Mouse (Mus musculus): ENCODE measurements around the gene Usp5. TPM values are rescaled to one million over a fixed set of nuclear protein-coding genes. Genes with fewer than 3 reads are reported as not detected.
A peak's percentile ranks its signal among the peaks of the same experiment; 100 is the strongest.

The Usp5 gene
- polyA plus RNA-seq, 1 experiment from 2014 or later = 223 TPM

DNA sequence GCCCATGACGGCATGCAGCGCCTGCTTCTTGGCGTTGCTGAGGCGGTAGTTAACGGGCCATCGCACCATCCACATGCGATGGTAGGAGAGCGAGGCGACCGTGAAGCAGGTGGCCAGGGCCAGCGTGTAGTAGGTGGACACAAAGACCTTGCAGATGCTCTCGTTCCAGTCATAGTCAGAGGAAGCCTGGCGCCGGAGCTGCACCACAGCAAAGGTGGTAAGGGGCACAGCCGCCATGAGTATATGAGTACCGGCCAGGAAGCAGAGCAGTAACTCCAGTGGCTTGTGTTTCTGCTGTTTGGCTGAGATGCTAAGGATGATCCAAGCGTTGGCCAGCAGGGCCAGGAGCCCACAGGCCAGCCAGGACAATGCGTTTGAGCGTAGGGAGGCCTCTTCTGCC lies 32.0 kb upstream of the Usp5 start:
- Histone ChIP-seq H3K9me3 (replicated peaks; ENCODE audit: control insufficient read depth, low read length, poor library complexity, severe bottlenecking) (no peaks in the 10 kb centered on the region), H3K9ac (ENCODE audit: low read depth, low read length) (peak overlapping the region; percentile 94; the same call in 1 of the 2 replicates), H3K4me3 (ENCODE audit: low read depth, low read length) (peak overlapping the region; percentile 68), H3K36me3 (ENCODE audit: control insufficient read depth, insufficient read depth, low read length) (peaks cover 5% of the 10 kb centered on the region; the same call in 1 of the 2 replicates), H3K4me1 (ENCODE audit: control insufficient read depth, insufficient read depth, low read length) (peaks cover 59% of the 10 kb centered on the region), H3K27ac (ENCODE audit: low read length) (peak overlapping the region; percentile 97), H3K27me3 (ENCODE audit: control insufficient read depth, insufficient read depth, low read depth, low read length) (no peaks in the 10 kb centered on the region), H3K4me2 (ENCODE audit: low read length) (peak overlapping the region; percentile 72)
- 81% methylated on average over 19 of the region's 19 CpGs for WGBS
- no peak for ATAC-seq

- Histone ChIP-seq H3K27ac (ENCODE audit: low read length) (peak overlapping the region; percentile 73), H3K4me1 (ENCODE audit: control insufficient read depth, insufficient read depth, low read length) (peaks cover 63% of the 10 kb centered on the region), H3K4me3 (ENCODE audit: low read depth, low read length) (no peak overlapping the region), H3K9me3 (replicated peaks; ENCODE audit: control insufficient read depth, low read length, poor library complexity, severe bottlenecking) (no peaks in the 10 kb centered on the region), H3K9ac (ENCODE audit: low read depth, low read length) (peak overlapping the region; percentile 50), H3K4me2 (ENCODE audit: low read length) (peak overlapping the region; percentile 72), H3K27me3 (ENCODE audit: control insufficient read depth, insufficient read depth, low read depth, low read length) (no peaks in the 10 kb centered on the region), H3K36me3 (ENCODE audit: control insufficient read depth, insufficient read depth, low read length) (peaks cover 5% of the 10 kb centered on the region; the same call in 1 of the 2 replicates)
- WGBS = 64% methylated on average over 9 of the region's 9 CpGs
- no peak for ATAC-seq
Measured at GRCm38 (mm10) chr6:124860511-124860910, 31.2 kb upstream of the Usp5 start.

- Histone ChIP-seq H3K4me1 (ENCODE audit: control insufficient read depth, insufficient read depth, low read length) (peaks cover 57% of the 10 kb centered on the region), H3K4me3 (ENCODE audit: low read depth, low read length) (peak overlapping the region; percentile 15; the same call in 1 of the 2 replicates), H3K27me3 (ENCODE audit: control insufficient read depth, insufficient read depth, low read depth, low read length) (no peaks in the 10 kb centered on the region), H3K36me3 (ENCODE audit: control insufficient read depth, insufficient read depth, low read length) (peaks cover 5% of the 10 kb centered on the region; the same call in 1 of the 2 replicates), H3K27ac (ENCODE audit: low read length) (peak overlapping the region; percentile 73), H3K9me3 (replicated peaks; ENCODE audit: control insufficient read depth, low read length, poor library complexity, severe bottlenecking) (no peaks in the 10 kb centered on the region), H3K9ac (ENCODE audit: low read depth, low read length) (peak overlapping the region; percentile 50), H3K4me2 (ENCODE audit: low read length) (peak overlapping the region; percentile 72)
- 5% methylated on average over 12 of the region's 12 CpGs for WGBS
- ATAC-seq = no peak
Measured at GRCm38 (mm10) chr6:124859725-124860124, 30.4 kb upstream of the Usp5 start.

DNA sequence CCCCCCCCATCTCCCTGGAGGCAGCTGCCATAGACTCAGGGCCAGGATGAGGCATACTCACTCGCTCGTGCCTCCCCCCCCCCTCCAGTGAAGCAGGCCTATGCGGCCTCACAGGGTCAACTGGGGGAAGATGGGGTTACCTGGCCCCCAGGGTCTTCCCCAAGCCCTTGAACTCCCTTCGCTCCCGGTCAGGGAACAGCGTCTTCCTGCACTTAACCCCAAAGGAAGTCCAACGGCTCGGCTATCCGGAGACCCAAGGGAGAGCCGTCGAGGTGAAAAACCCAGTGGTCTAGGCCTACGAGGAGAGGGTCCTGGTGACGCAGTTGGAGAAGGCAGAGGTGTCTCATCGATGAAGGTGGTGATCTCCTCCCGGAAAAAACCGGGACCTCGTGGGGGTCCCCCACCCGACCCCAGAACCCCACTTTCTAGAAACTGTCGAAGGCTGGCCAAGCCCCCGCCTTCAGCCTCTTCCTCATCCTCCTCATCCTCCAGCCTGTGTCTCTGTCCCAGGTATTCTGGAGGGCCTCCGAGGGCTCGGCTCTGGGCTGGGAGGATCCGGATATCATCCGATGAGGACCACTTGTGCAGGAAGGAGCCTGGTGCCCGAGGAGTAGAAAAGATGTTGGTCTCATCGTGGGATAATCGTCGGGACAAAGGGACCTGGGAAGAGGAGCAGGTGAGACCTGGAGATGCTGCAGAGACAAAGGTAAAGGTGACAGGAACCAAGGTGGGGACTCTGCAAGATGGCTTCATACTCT lies 29.5 kb upstream of the Usp5 start:
- H3K4me3 ChIP-seq (ENCODE audit: low read depth, low read length) = no peak overlapping the region
- H3K4me2 ChIP-seq (ENCODE audit: low read length) = peak overlapping the region; percentile 76; the same call in 1 of the 2 replicates
- ATAC-seq = no peak
- peaks cover 5% of the 10 kb centered on the region; the same call in 1 of the 2 replicates for H3K36me3 ChIP-seq (ENCODE audit: control insufficient read depth, insufficient read depth, low read length)
- H3K4me1 ChIP-seq (ENCODE audit: control insufficient read depth, insufficient read depth, low read length) = peaks cover 52% of the 10 kb centered on the region
- no peaks in the 10 kb centered on the region for H3K9me3 ChIP-seq (replicated peaks; ENCODE audit: control insufficient read depth, low read length, poor library complexity, severe bottlenecking)
- H3K9ac ChIP-seq (ENCODE audit: low read depth, low read length) = peak overlapping the region; percentile 96; the same call in 1 of the 2 replicates
- no peaks in the 10 kb centered on the region for H3K27me3 ChIP-seq (ENCODE audit: control insufficient read depth, insufficient read depth, low read depth, low read length)
- H3K27ac ChIP-seq (ENCODE audit: low read length) = peak overlapping the region; percentile 99
- 81% methylated on average over 28 of the region's 28 CpGs for WGBS

GRCm38 (mm10) chr6:124857840-124858530 lies 28.7 kb upstream of the Usp5 start:
- WGBS = 19% methylated on average over 26 of the region's 26 CpGs
- peak overlapping the region; percentile 96 for H3K9ac ChIP-seq (ENCODE audit: low read depth, low read length)
- peaks cover 52% of the 10 kb centered on the region for H3K4me1 ChIP-seq (ENCODE audit: control insufficient read depth, insufficient read depth, low read length)

DNA sequence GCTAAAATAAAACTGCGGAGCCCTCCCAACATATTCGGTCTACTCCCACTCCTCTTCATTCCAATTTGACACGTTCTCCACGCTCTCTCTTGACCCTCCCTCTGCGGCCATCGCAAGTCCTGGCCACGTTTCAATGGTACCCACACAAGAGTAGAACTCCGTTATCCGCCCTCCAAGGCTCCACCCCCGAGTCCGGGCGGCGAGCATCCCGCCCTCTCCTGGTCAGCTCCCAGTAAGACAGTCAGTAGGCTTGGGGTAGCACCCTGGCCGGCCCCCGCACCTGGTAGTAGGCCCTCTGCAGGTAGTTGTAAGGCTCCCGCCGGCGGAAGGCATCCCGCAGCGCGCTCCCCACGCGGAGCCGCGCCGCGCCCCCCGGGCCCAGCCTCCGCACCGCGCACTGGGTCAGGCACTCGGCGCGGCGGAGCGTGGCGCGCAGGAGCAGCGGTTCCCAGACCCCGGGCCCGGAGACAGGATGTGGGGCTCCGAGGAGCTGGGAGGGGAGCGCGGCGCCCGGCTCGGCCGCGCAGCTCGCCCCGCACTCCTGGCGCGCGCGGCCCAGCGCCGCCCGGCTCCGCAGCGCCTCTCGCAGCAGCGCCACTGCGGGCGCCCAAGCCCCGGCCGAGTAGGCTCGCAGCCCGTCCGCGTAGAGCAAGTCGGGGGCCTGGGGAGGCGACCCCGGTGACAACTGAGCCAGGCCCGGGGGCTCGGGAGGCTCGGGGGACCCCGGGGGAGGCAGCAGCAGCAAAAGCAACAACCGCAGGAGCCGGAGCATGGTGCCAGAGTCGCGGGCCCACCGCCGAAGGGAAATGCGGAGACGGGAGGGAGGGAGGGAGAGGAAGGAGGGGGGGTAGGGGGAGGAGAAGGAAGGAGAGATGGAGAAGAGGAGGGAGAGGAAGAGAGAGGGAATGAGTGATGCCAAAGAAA lies 27.9 kb upstream of the Usp5 start, which contains the start of gene P3h3:
Gene P3h3, minus strand, starts transcription at position 837 of the 924 bp plus-strand sequence.
- Histone ChIP-seq H3K9ac (ENCODE audit: low read depth, low read length) (peak within 1 kb of the TSS; percentile 96), H3K36me3 (ENCODE audit: control insufficient read depth, insufficient read depth, low read length) (peaks cover 5% of the 10 kb centered on the region; the same call in 1 of the 2 replicates), H3K4me1 (ENCODE audit: control insufficient read depth, insufficient read depth, low read length) (peaks cover 47% of the 10 kb centered on the region), H3K27me3 (ENCODE audit: control insufficient read depth, insufficient read depth, low read depth, low read length) (no peaks in the 10 kb centered on the region), H3K9me3 (replicated peaks; ENCODE audit: control insufficient read depth, low read length, poor library complexity, severe bottlenecking) (no peaks in the 10 kb centered on the region), H3K4me3 (ENCODE audit: low read depth, low read length) (peak within 1 kb of the TSS; percentile 72), H3K27ac (ENCODE audit: low read length) (peak within 1 kb of the TSS; percentile 99), H3K4me2 (ENCODE audit: low read length) (peak within 1 kb of the TSS; percentile 76)
- peak; percentile 91 for ATAC-seq
- under 1% methylated on average over 68 of the region's 86 CpGs for WGBS

More at GRCm38 (mm10) chr6:124857840-124858530, 28.7 kb upstream of the Usp5 start:
- peak overlapping the region; percentile 99 for H3K27ac ChIP-seq (ENCODE audit: low read length)
- H3K36me3 ChIP-seq (ENCODE audit: control insufficient read depth, insufficient read depth, low read length) = peaks cover 5% of the 10 kb centered on the region; the same call in 1 of the 2 replicates
- H3K9me3 ChIP-seq (replicated peaks; ENCODE audit: control insufficient read depth, low read length, poor library complexity, severe bottlenecking) = no peaks in the 10 kb centered on the region
- peak overlapping the region; percentile 72 for H3K4me3 ChIP-seq (ENCODE audit: low read depth, low read length)
- ATAC-seq = no peak
- peak overlapping the region; percentile 76 for H3K4me2 ChIP-seq (ENCODE audit: low read length)
- H3K27me3 ChIP-seq (ENCODE audit: control insufficient read depth, insufficient read depth, low read depth, low read length) = no peaks in the 10 kb centered on the region

- Histone ChIP-seq H3K9ac (ENCODE audit: low read depth, low read length) (peak overlapping the region; percentile 96), H3K4me3 (ENCODE audit: low read depth, low read length) (peak overlapping the region; percentile 72), H3K4me2 (ENCODE audit: low read length) (peak overlapping the region; percentile 76), H3K27ac (ENCODE audit: low read length) (peak overlapping the region; percentile 99), H3K27me3 (ENCODE audit: control insufficient read depth, insufficient read depth, low read depth, low read length) (no peaks in the 10 kb centered on the region), H3K4me1 (ENCODE audit: control insufficient read depth, insufficient read depth, low read length) (peaks cover 38% of the 10 kb centered on the region), H3K36me3 (ENCODE audit: control insufficient read depth, insufficient read depth, low read length) (peaks cover 5% of the 10 kb centered on the region; the same call in 1 of the 2 replicates), H3K9me3 (replicated peaks; ENCODE audit: control insufficient read depth, low read length, poor library complexity, severe bottlenecking) (no peaks in the 10 kb centered on the region)
- WGBS = 8% methylated on average over 14 of the region's 14 CpGs
- ATAC-seq = peak; percentile 90
Measured at GRCm38 (mm10) chr6:124856321-124856720, 27.0 kb upstream of the Usp5 start.

GRCm38 (mm10) chr6:124854647-124855046 lies 25.4 kb upstream of the Usp5 start:
- Histone ChIP-seq H3K9ac (ENCODE audit: low read depth, low read length) (no peak overlapping the region), H3K4me2 (ENCODE audit: low read length) (no peak overlapping the region), H3K4me3 (ENCODE audit: low read depth, low read length) (no peak overlapping the region), H3K4me1 (ENCODE audit: control insufficient read depth, insufficient read depth, low read length) (peaks cover 21% of the 10 kb centered on the region), H3K9me3 (replicated peaks; ENCODE audit: control insufficient read depth, low read length, poor library complexity, severe bottlenecking) (no peaks in the 10 kb centered on the region), H3K36me3 (ENCODE audit: control insufficient read depth, insufficient read depth, low read length) (no peaks in the 10 kb centered on the region), H3K27ac (ENCODE audit: low read length) (no peak overlapping the region), H3K27me3 (ENCODE audit: control insufficient read depth, insufficient read depth, low read depth, low read length) (no peaks in the 10 kb centered on the region)
- 79% methylated on average over 12 of the region's 12 CpGs for WGBS
- ATAC-seq = no peak
